Mouse (Mus musculus): Measurements from ENCODE around the gene Nrp1. TPM values are rescaled to one million over a fixed set of nuclear protein-coding genes. Genes with fewer than 3 reads are reported as not detected.

The Nrp1 gene
- total and polyA plus RNA-seq, 3 experiments, result 7.3 to 14.7 (median 11.9) TPM

- Histone ChIP-seq H3K4me1 (ENCODE audit: control insufficient read depth in 1 of 2, insufficient read depth in 2 of 2) (peaks cover 2 to 6% of the 10 kb centered on the region in 2 experiments; a peak in 1 of 4 replicates), H3K36me3 (replicated peaks in 1 of 2; ENCODE audit: control insufficient read depth in 1 of 2, insufficient read depth in 1 of 2, low read length in 1 of 2) (peaks cover 8 to 45% of the 10 kb centered on the region in 2 experiments), H3K27me3 (replicated peaks) (no peaks in the 10 kb centered on the region), H3K79me2 (replicated peaks; ENCODE audit: control insufficient read depth, extremely low read depth, insufficient read depth, poor library complexity, severe bottlenecking) (no peaks in the 10 kb centered on the region; the same call in 1 of the 2 replicates), H3K4me3 (replicated peaks in 1 of 3; ENCODE audit: low read depth in 2 of 3, low read length in 2 of 3, poor library complexity in 1 of 3) (no peak overlapping the region), H3K27ac (ENCODE audit: insufficient read depth, low read depth) (no peak overlapping the region), H3K4me2 (ENCODE audit: insufficient read depth, low read depth, poor library complexity, severe bottlenecking) (no peak overlapping the region), H3K9ac (ENCODE audit: insufficient read depth, low read depth) (no peak overlapping the region), H3K9me3 (replicated peaks; ENCODE audit: low read length) (no peaks in the 10 kb centered on the region)
- no peak for TF ChIP-seq EP300 (IDR thresholded peaks at IDR 0.05; ENCODE audit: low read length)
- TF ChIP-seq E2F4 (IDR thresholded peaks at IDR 0.05; ENCODE audit: insufficient replicate concordance, low read depth, low read length), result no peak
- no peak for TF ChIP-seq KAT2A (IDR thresholded peaks at IDR 0.05; ENCODE audit: insufficient replicate concordance, low read length)
- DNase-seq (ENCODE audit: extremely low read depth), result no peak
- dilution Hi-C loops (cut with MboI; ENCODE audit: extremely low pct_ligation_motif_present, extremely low pct_unique_long_range_greater_than_20kb, low sequenced_read_pairs), result no loop called here
- in situ Hi-C loops (cut with MboI; ENCODE audit: low pct_ligation_motif_present, low pct_unique_long_range_greater_than_20kb, low sequenced_read_pairs), result no loop called here
Observed at GRCm38 (mm10) chr8:128473456-128474239, 115.2 kb downstream of the Nrp1 start.

GRCm38 (mm10) chr8:128474614-128475013 is 116.2 kb downstream of the Nrp1 start:
- Histone ChIP-seq H3K27ac (ENCODE audit: insufficient read depth, low read depth) (no peak overlapping the region), H3K79me2 (replicated peaks; ENCODE audit: control insufficient read depth, extremely low read depth, insufficient read depth, poor library complexity, severe bottlenecking) (no peaks in the 10 kb centered on the region; the same call in 1 of the 2 replicates), H3K9ac (ENCODE audit: insufficient read depth, low read depth) (no peak overlapping the region), H3K4me1 (ENCODE audit: control insufficient read depth in 1 of 2, insufficient read depth in 2 of 2) (peaks cover 2 to 6% of the 10 kb centered on the region in 2 experiments; a peak in 1 of 4 replicates), H3K27me3 (replicated peaks) (no peaks in the 10 kb centered on the region), H3K36me3 (replicated peaks in 1 of 2; ENCODE audit: control insufficient read depth in 1 of 2, insufficient read depth in 1 of 2, low read length in 1 of 2) (peaks cover 8 to 36% of the 10 kb centered on the region in 2 experiments), H3K9me3 (replicated peaks; ENCODE audit: low read length) (no peaks in the 10 kb centered on the region), H3K4me3 (replicated peaks in 1 of 3; ENCODE audit: low read depth in 2 of 3, low read length in 2 of 3, poor library complexity in 1 of 3) (no peak overlapping the region), H3K4me2 (ENCODE audit: insufficient read depth, low read depth, poor library complexity, severe bottlenecking) (no peak overlapping the region)
- in situ Hi-C loops (cut with MboI; ENCODE audit: low pct_ligation_motif_present, low pct_unique_long_range_greater_than_20kb, low sequenced_read_pairs) (loop anchor here (25.0 kb wide), 1 partner anchor 887 kb away; no protein-coding TSS in a partner anchor), dilution Hi-C loops (cut with MboI; ENCODE audit: extremely low pct_ligation_motif_present, extremely low pct_unique_long_range_greater_than_20kb, low sequenced_read_pairs) (no loop called here)
- no peak for TF ChIP-seq KAT2A (IDR thresholded peaks at IDR 0.05; ENCODE audit: insufficient replicate concordance, low read length)
- no peak for DNase-seq (ENCODE audit: extremely low read depth)

- dilution Hi-C loops (cut with MboI; ENCODE audit: extremely low pct_ligation_motif_present, extremely low pct_unique_long_range_greater_than_20kb, low sequenced_read_pairs), result no loop called here
- no peak overlapping the region for H3K27ac ChIP-seq (ENCODE audit: insufficient read depth, low read depth)
- DNase-seq (ENCODE audit: extremely low read depth), result no peak
- H3K9ac ChIP-seq (ENCODE audit: insufficient read depth, low read depth), result no peak overlapping the region
- H3K4me3 ChIP-seq (replicated peaks in 1 of 3; ENCODE audit: low read depth in 2 of 3, low read length in 2 of 3, poor library complexity in 1 of 3), result no peak overlapping the region
- in situ Hi-C loops (cut with MboI; ENCODE audit: low pct_ligation_motif_present, low pct_unique_long_range_greater_than_20kb, low sequenced_read_pairs), result loop anchor here (25.0 kb wide), 1 partner anchor 889 kb away; no protein-coding TSS in a partner anchor
- TF ChIP-seq CHD1 (IDR thresholded peaks at IDR 0.05; ENCODE audit: low read depth, low read length) (no peak), CHD2 (IDR thresholded peaks at IDR 0.05; ENCODE audit: low read length) (no peak), EP300 (IDR thresholded peaks at IDR 0.05; ENCODE audit: low read length) (no peak), ZMIZ1 (IDR thresholded peaks at IDR 0.05; ENCODE audit: low read depth, low read length) (no peak), MXI1 (IDR thresholded peaks at IDR 0.05; ENCODE audit: low read depth, low read length) (no peak), POLR2AphosphoS2 (IDR thresholded peaks at IDR 0.05; ENCODE audit: low read depth, low read length) (no peak), ZKSCAN1 (IDR thresholded peaks at IDR 0.05; ENCODE audit: borderline replicate concordance, low read depth, low read length) (no peak), NRF1 (IDR thresholded peaks at IDR 0.05; ENCODE audit: low read depth, low read length) (no peak), MAX (IDR thresholded peaks at IDR 0.05; ENCODE audit: low read length) (no peak), KAT2A (IDR thresholded peaks at IDR 0.05; ENCODE audit: insufficient replicate concordance, low read length) (no peak), GABPA (IDR thresholded peaks at IDR 0.05; ENCODE audit: insufficient replicate concordance, low read depth, low read length) (no peak), CTCF (conservative IDR thresholded peaks at IDR 0.05 in 1 of 2, IDR thresholded peaks at IDR 0.05 in 1 of 2; ENCODE audit: low read depth in 2 of 2, low read length in 2 of 2) (no peak), USF2 (conservative IDR thresholded peaks at IDR 0.05; ENCODE audit: low read depth, low read length) (no peak)
- no peaks in the 10 kb centered on the region for H3K27me3 ChIP-seq (replicated peaks)
- H3K79me2 ChIP-seq (replicated peaks; ENCODE audit: control insufficient read depth, extremely low read depth, insufficient read depth, poor library complexity, severe bottlenecking), result no peaks in the 10 kb centered on the region; the same call in 1 of the 2 replicates
- peaks cover 8 to 13% of the 10 kb centered on the region in 2 experiments for H3K4me1 ChIP-seq (ENCODE audit: control insufficient read depth in 1 of 2, insufficient read depth in 2 of 2)
- H3K36me3 ChIP-seq (replicated peaks in 1 of 2; ENCODE audit: control insufficient read depth in 1 of 2, insufficient read depth in 1 of 2, low read length in 1 of 2), result peaks cover 2 to 33% of the 10 kb centered on the region in 2 experiments
- no peaks in the 10 kb centered on the region for H3K9me3 ChIP-seq (replicated peaks; ENCODE audit: low read length)
- no peak overlapping the region for H3K4me2 ChIP-seq (ENCODE audit: insufficient read depth, low read depth, poor library complexity, severe bottlenecking)
Observed at GRCm38 (mm10) chr8:128476206-128476605, 117.8 kb downstream of the Nrp1 start.

All from CH12.LX (cell line).